Mouse (Mus musculus) lung, postnatal 0 days (tissue): Measurements from ENCODE around the gene Itga9. TPM values are rescaled to one million over a fixed set of nuclear protein-coding genes. Genes with fewer than 3 reads are reported as not detected.

ENCODE experiments used
- ATAC-seq: fragments of 200-750 bp; cut with Nextera tagmentation; 2 replicates; pipeline ENCODE4 v1.8.0; 2017; ENCODE audit warnings: moderate library complexity
- DNase-seq: peaks from one replicate; pipeline ENCODE4 v3.0.0-alpha.2; 2016; ENCODE audit warnings: low spot score
- H3K27ac ChIP-seq: fragments of 300-500 bp; sonication (generic); 2 replicates; pipeline ENCODE4 v1.5.1; 2014; ENCODE audit warnings: antibody characterized with exemption, mild to moderate bottlenecking, low read length, mixed read lengths
- H3K27me3 ChIP-seq: fragments of 300-500 bp; sonication (generic); replicated peaks from 2 replicates; pipeline ENCODE4 v1.6.1; 2014; ENCODE audit warnings: low read length, mixed read lengths; ENCODE audit not compliant: insufficient read depth
- H3K36me3 ChIP-seq: fragments of 300-500 bp; sonication (generic); 2 replicates; pipeline ENCODE4 v1.6.1; 2014; ENCODE audit warnings: low read length, mixed read lengths; ENCODE audit not compliant: insufficient read depth
- H3K4me1 ChIP-seq: fragments of 300-500 bp; sonication (generic); 2 replicates; pipeline ENCODE4 v1.6.1; 2014; ENCODE audit warnings: antibody characterized with exemption, low read depth, low read length, mixed read lengths; ENCODE audit not compliant: insufficient read depth
- H3K4me2 ChIP-seq: fragments of 300-500 bp; sonication (generic); replicated peaks from 2 replicates; pipeline ENCODE4 v1.6.1; 2014; ENCODE audit warnings: low read depth, mild to moderate bottlenecking, low read length, moderate library complexity, mixed read lengths
- H3K4me3 ChIP-seq: fragments of 300-500 bp; sonication (generic); 2 replicates; pipeline ENCODE4 v1.5.1; 2014; ENCODE audit warnings: low read depth, low read length
- H3K9ac ChIP-seq: fragments of 300-500 bp; sonication (generic); replicated peaks from 2 replicates; pipeline ENCODE4 v1.6.1; 2014; ENCODE audit warnings: low read depth, mild to moderate bottlenecking
- H3K9me3 ChIP-seq: fragments of 300-500 bp; sonication (generic); 2 replicates; pipeline ENCODE4 v1.6.1; 2016; ENCODE audit warnings: low read length, mixed read lengths
- CTCF ChIP-seq: IDR thresholded peaks from 2 replicates; pipeline ENCODE4 v1.5.1; 2016; ENCODE audit warnings: antibody characterized with exemption, mild to moderate bottlenecking
- EP300 ChIP-seq: IDR thresholded peaks from 2 replicates; pipeline ENCODE4 v1.6.1; 2016; ENCODE audit warnings: antibody characterized with exemption, mild to moderate bottlenecking, control low read depth
- WGBS: fragments of 180-500 bp; shearing (Covaris S2); extraction: QIAGEN DNeasy Blood & Tissue Kit; methylation state at CpG from one replicate; pipeline ENCODE4 v1.1.7; 2014; 5-methylcytosine and 5-hydroxymethylcytosine counted together
- polyA plus RNA-seq: library from polyadenylated mRNA; unstranded; fragments of >200 nt; fragmentation: Nextera tagmentation; extraction: Ambion mirVana; gene quantifications from 2 replicates; pipeline ENCODE4 v1.2.1, GENCODE M21; 2015

Gene Itga9
- polyA plus RNA-seq, 1 experiment from 2014 or later: 24.2 TPM

GRCm38 (mm10) chr9:118895101-118895500, 288.6 kb downstream of the Itga9 start:
- no peak for DNase-seq
- 69% methylated on average over 2 of the region's 2 CpGs for WGBS
- H3K27me3 ChIP-seq: no peaks in the 10 kb centered on the region
- H3K27ac ChIP-seq: no peak overlapping the region
- no peak overlapping the region for H3K4me3 ChIP-seq
- no peak overlapping the region for H3K4me2 ChIP-seq
- no peaks in the 10 kb centered on the region for H3K9me3 ChIP-seq
- no peaks in the 10 kb centered on the region for H3K4me1 ChIP-seq
- no peak overlapping the region for H3K9ac ChIP-seq
- TF ChIP-seq EP300: no peak
- TF ChIP-seq CTCF: peak; percentile 37
- no peak for ATAC-seq
- H3K36me3 ChIP-seq: no peaks in the 10 kb centered on the region

GRCm38 (mm10) chr9:118900677-118901076, 294.2 kb downstream of the Itga9 start:
- Histone ChIP-seq H3K4me1 (no peaks in the 10 kb centered on the region), H3K27ac (no peak overlapping the region), H3K9me3 (no peaks in the 10 kb centered on the region), H3K4me3 (no peak overlapping the region), H3K4me2 (no peak overlapping the region), H3K27me3 (no peaks in the 10 kb centered on the region), H3K9ac (no peak overlapping the region), H3K36me3 (no peaks in the 10 kb centered on the region)
- no peak for DNase-seq
- TF ChIP-seq EP300: no peak
- TF ChIP-seq CTCF: no peak
- whole genome bisulfite sequencing: 58% methylated on average over 2 of the region's 2 CpGs
- ATAC-seq: no peak

- no peak overlapping the region for H3K4me2 ChIP-seq
- no peaks in the 10 kb centered on the region for H3K9me3 ChIP-seq
- H3K27ac ChIP-seq: no peak overlapping the region
- no peaks in the 10 kb centered on the region for H3K36me3 ChIP-seq
- no peaks in the 10 kb centered on the region for H3K4me1 ChIP-seq
- TF ChIP-seq CTCF (no peak), EP300 (no peak)
- DNase-seq (no peak), ATAC-seq (no peak)
- no peaks in the 10 kb centered on the region for H3K27me3 ChIP-seq
- WGBS: 66% methylated on average over 6 of the region's 6 CpGs
- H3K9ac ChIP-seq: no peak overlapping the region
- H3K4me3 ChIP-seq: no peak overlapping the region
Observed at GRCm38 (mm10) chr9:118901917-118902316, 295.4 kb downstream of the Itga9 start.

- peak; percentile 76 for DNase-seq
- Histone ChIP-seq H3K36me3 (no peaks in the 10 kb centered on the region), H3K9me3 (no peaks in the 10 kb centered on the region), H3K4me3 (no peak overlapping the region), H3K27me3 (no peaks in the 10 kb centered on the region), H3K4me2 (no peak overlapping the region), H3K9ac (no peak overlapping the region), H3K27ac (no peak overlapping the region), H3K4me1 (no peaks in the 10 kb centered on the region)
- TF ChIP-seq EP300 (peak; percentile 33; the same call in 1 of the 2 replicates), CTCF (peak; percentile 95)
- peak; percentile 59 for ATAC-seq
- 51% methylated on average over 18 of the region's 18 CpGs for WGBS
Observed at GRCm38 (mm10) chr9:118907934-118908620, 301.6 kb downstream of the Itga9 start.

- Histone ChIP-seq H3K4me1 (no peaks in the 10 kb centered on the region), H3K4me3 (no peak overlapping the region), H3K36me3 (no peaks in the 10 kb centered on the region), H3K9me3 (no peaks in the 10 kb centered on the region), H3K4me2 (no peak overlapping the region), H3K27ac (no peak overlapping the region), H3K9ac (no peak overlapping the region), H3K27me3 (no peaks in the 10 kb centered on the region)
- ATAC-seq (peak; percentile 61), DNase-seq (peak; percentile 85)
- TF ChIP-seq CTCF: no peak
- peak; percentile 65; the same call in 1 of the 2 replicates for TF ChIP-seq EP300
- WGBS: 46% methylated on average over 9 of the region's 9 CpGs
Observed at GRCm38 (mm10) chr9:118913048-118913447, 306.6 kb downstream of the Itga9 start.

- H3K27me3 ChIP-seq: no peaks in the 10 kb centered on the region
- no peak overlapping the region for H3K4me2 ChIP-seq
- H3K4me3 ChIP-seq: no peak overlapping the region
- ATAC-seq: 0 out of 2 replicates have a peak, but pooled peaks have one; percentile 5
- TF ChIP-seq CTCF (no peak), EP300 (no peak)
- no peak overlapping the region for H3K9ac ChIP-seq
- 60% methylated on average over 3 of the region's 3 CpGs for WGBS
- H3K36me3 ChIP-seq: no peaks in the 10 kb centered on the region
- no peaks in the 10 kb centered on the region for H3K4me1 ChIP-seq
- no peak overlapping the region for H3K27ac ChIP-seq
- DNase-seq: no peak
- H3K9me3 ChIP-seq: no peaks in the 10 kb centered on the region
Observed at GRCm38 (mm10) chr9:118913613-118914012, 307.1 kb downstream of the Itga9 start.
